Mouse (Mus musculus): Measurements from ENCODE around the gene CK137956. TPM values are rescaled to one million over a fixed set of nuclear protein-coding genes. Genes with fewer than 3 reads are reported as not detected.

Gene CK137956
- polyA plus RNA-seq (2012; fragmentation: generic; extraction: Trizol) = not detected

DNA sequence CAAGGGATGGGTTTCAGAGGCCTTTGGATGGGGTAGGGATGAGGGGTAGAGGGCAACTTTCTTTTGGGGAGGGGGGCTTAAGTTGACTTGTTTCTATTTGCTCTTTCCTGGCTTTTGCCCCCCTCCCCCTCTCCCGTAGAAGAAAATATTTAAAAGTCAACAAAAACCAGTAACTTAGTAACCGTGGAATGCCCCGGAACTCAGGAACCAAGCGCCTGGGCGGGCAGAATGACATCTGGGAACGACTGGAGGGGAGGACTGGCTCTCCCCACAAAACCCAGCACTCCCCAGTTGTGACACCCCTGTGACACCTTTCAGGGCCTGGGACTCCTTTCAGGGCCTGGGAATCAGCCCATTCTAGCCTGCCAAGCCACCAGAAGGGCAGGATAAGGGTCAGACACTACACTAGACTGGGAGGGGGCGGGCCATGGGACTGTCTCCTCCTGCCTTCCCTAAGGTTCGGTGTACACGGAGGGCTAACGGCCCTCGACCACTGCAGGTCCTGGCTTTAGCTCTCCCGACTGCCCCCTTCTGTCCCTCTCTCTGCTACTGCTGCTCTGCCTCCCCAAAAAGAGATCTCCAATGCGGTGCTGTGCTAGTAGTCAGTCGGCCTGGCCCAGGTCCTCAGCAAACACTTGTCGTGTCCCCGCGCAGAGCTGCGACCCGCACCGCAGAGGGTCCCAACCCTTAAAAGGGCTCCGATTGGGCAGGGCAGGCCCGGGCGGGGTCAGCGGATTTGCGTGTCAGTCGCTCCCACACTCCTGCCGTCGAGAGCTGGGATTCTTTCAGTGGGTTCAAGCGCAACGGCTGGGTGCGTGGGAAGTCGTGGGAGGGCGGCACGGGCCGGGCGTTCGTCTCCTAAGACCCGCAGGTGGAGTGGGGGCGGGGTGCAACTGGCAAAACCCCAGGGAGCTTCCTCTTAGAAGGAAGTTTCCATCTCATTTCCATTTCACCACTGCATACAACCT, at the start of gene CK137956:
TSS of gene CK137956 (minus strand) at position 51 of the 968 bp plus-strand sequence.

DNA sequence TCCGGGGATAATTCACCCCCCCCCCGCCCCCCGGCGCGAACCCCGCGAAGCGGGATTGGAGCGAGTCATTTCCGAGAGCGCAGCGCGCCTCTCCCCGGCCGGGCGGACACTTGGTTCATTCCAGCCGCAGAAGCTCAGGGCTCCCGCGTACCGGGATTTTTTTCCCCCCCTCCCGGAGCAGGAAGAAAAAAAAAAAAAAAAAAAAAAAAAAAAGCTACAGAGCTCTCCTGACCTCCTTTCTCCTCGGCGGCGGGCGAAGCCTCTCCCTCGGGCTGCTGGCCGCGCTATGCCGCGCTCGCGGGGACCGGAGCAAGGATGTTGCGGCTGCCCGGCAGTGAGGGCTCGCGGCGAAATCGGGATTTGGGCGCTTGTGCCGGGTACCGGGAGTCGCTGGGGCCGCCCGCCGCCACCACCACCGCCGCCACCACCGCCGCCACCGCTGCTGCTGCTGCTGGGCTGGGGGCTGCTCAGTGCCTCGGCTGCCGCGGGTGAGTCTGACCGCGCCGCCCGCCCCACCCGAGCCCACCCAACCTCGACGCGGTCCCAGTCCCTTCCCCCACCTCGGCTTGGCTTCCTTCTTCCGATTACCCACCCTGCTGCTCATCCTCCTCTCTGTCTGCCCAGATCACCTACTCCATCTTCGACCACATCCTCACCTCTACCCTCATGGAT, 17.2 kb upstream of the CK137956 start, which contains the start of gene Csmd2:
TSS of gene Csmd2 (plus strand) at position 74 of the 672 bp plus-strand sequence.

Other genes with a start within 250 kb of the CK137956 start
- gene Csmd2, start 16.9 kb upstream of the CK137956 start, polyA plus RNA-seq (2012; fragmentation: generic; extraction: Trizol) = not detected